Mouse (Mus musculus) kidney, embryonic 14.5 days (tissue): ENCODE measurements around the gene Dgke. TPM values are rescaled to one million over a fixed set of nuclear protein-coding genes. Genes with fewer than 3 reads are reported as not detected.
A peak's percentile ranks its signal among the peaks of the same experiment; 100 is the strongest.

ENCODE experiments used
- ATAC-seq: fragments of 200-750 bp; cut with Nextera tagmentation; 2 replicates; pipeline ENCODE4 v1.8.0; 2017; ENCODE audit warnings: moderate number of reproducible peaks, mild to moderate bottlenecking, moderate TSS enrichment, moderate library complexity; ENCODE audit not compliant: low FRiP score, low TSS enrichment
- H3K27ac ChIP-seq: fragments of 300-500 bp; sonication (generic); 2 replicates; pipeline ENCODE4 v1.5.1; 2014; ENCODE audit warnings: low read depth, mild to moderate bottlenecking, low read length, moderate library complexity, mixed read lengths
- H3K27me3 ChIP-seq: fragments of 300-500 bp; sonication (generic); 2 replicates; pipeline ENCODE4 v1.6.1; 2014; ENCODE audit warnings: mild to moderate bottlenecking, low read length; ENCODE audit not compliant: control insufficient read depth, insufficient read depth
- H3K36me3 ChIP-seq: fragments of 300-500 bp; sonication (generic); 2 replicates; pipeline ENCODE4 v1.6.1; 2014; ENCODE audit warnings: low read length, mixed read lengths; ENCODE audit not compliant: control insufficient read depth, insufficient read depth
- H3K4me1 ChIP-seq: fragments of 300-500 bp; sonication (generic); 2 replicates; pipeline ENCODE4 v1.6.1; 2014; ENCODE audit warnings: low read length, mixed read lengths; ENCODE audit not compliant: control insufficient read depth, insufficient read depth
- H3K4me2 ChIP-seq: fragments of 300-500 bp; sonication (generic); replicated peaks from 2 replicates; pipeline ENCODE4 v1.6.1; 2014; ENCODE audit warnings: low read depth, mild to moderate bottlenecking, low read length
- H3K4me3 ChIP-seq: fragments of 300-500 bp; sonication (generic); 2 replicates; pipeline ENCODE4 v1.5.1; 2014; ENCODE audit warnings: mild to moderate bottlenecking, low read length
- H3K9ac ChIP-seq: fragments of 300-500 bp; sonication (generic); 2 replicates; pipeline ENCODE4 v1.6.1; 2014; ENCODE audit warnings: low read depth, mild to moderate bottlenecking, low read length, moderate library complexity
- H3K9me3 ChIP-seq: fragments of 300-500 bp; sonication (generic); 2 replicates; pipeline ENCODE4 v1.6.1; 2016; ENCODE audit warnings: low read length; ENCODE audit not compliant: control insufficient read depth
- WGBS: fragments of 180-500 bp; shearing (Covaris S2); extraction: QIAGEN DNeasy Blood & Tissue Kit; methylation state at CpG from one replicate; pipeline ENCODE4 v1.1.7; 2014; 5-methylcytosine and 5-hydroxymethylcytosine counted together
- polyA plus RNA-seq: library from polyadenylated mRNA; unstranded; fragments of >200 nt; fragmentation: Nextera tagmentation; extraction: Ambion mirVana; gene quantifications from 2 replicates; pipeline ENCODE4 v1.2.1, GENCODE M21; 2014

The Dgke gene
- polyA plus RNA-seq, 1 experiment from 2014 or later = 5.3 TPM

GRCm38 (mm10) chr11:89006404-89006803 lies 60.2 kb downstream of the Dgke start:
- no peak for ATAC-seq
- Histone ChIP-seq H3K36me3 (peaks cover 6% of the 10 kb centered on the region), H3K27me3 (no peaks in the 10 kb centered on the region)

GRCm38 (mm10) chr11:89005473-89005872 lies 61.2 kb downstream of the Dgke start:
- 54% methylated on average over 5 of the region's 5 CpGs for WGBS
- ATAC-seq = no peak

More at GRCm38 (mm10) chr11:89006404-89006803, 60.2 kb downstream of the Dgke start:
- Histone ChIP-seq H3K27ac (no peak overlapping the region), H3K9ac (no peak overlapping the region), H3K4me2 (no peak overlapping the region), H3K9me3 (no peaks in the 10 kb centered on the region), H3K4me1 (peaks cover 6% of the 10 kb centered on the region; the same call in 1 of the 2 replicates), H3K4me3 (no peak overlapping the region)

GRCm38 (mm10) chr11:89003726-89004125 lies 62.9 kb downstream of the Dgke start:
- 66% methylated on average over 4 of the region's 4 CpGs for WGBS
- Histone ChIP-seq H3K27ac (no peak overlapping the region), H3K4me1 (peaks cover 10% of the 10 kb centered on the region; the same call in 1 of the 2 replicates), H3K27me3 (no peaks in the 10 kb centered on the region), H3K4me3 (no peak overlapping the region), H3K9ac (no peak overlapping the region), H3K9me3 (no peaks in the 10 kb centered on the region), H3K36me3 (no peaks in the 10 kb centered on the region), H3K4me2 (no peak overlapping the region)
- ATAC-seq = no peak

More at GRCm38 (mm10) chr11:89005473-89005872, 61.2 kb downstream of the Dgke start:
- no peak overlapping the region for H3K4me3 ChIP-seq
- peaks cover 6% of the 10 kb centered on the region for H3K36me3 ChIP-seq
- H3K27me3 ChIP-seq = no peaks in the 10 kb centered on the region
- H3K9me3 ChIP-seq = no peaks in the 10 kb centered on the region
- no peak overlapping the region for H3K27ac ChIP-seq
- H3K9ac ChIP-seq = no peak overlapping the region
- H3K4me2 ChIP-seq = no peak overlapping the region
- peaks cover 6% of the 10 kb centered on the region; the same call in 1 of the 2 replicates for H3K4me1 ChIP-seq

GRCm38 (mm10) chr11:89003078-89003477 lies 63.6 kb downstream of the Dgke start:
- no peak overlapping the region for H3K9ac ChIP-seq
- no peak overlapping the region for H3K27ac ChIP-seq
- 55% methylated on average over 6 of the region's 6 CpGs for WGBS
- no peaks in the 10 kb centered on the region for H3K36me3 ChIP-seq
- no peak overlapping the region for H3K4me3 ChIP-seq
- H3K9me3 ChIP-seq = no peaks in the 10 kb centered on the region
- no peak for ATAC-seq
- H3K4me1 ChIP-seq = peaks cover 10% of the 10 kb centered on the region; the same call in 1 of the 2 replicates
- H3K4me2 ChIP-seq = no peak overlapping the region
- no peaks in the 10 kb centered on the region for H3K27me3 ChIP-seq

DNA sequence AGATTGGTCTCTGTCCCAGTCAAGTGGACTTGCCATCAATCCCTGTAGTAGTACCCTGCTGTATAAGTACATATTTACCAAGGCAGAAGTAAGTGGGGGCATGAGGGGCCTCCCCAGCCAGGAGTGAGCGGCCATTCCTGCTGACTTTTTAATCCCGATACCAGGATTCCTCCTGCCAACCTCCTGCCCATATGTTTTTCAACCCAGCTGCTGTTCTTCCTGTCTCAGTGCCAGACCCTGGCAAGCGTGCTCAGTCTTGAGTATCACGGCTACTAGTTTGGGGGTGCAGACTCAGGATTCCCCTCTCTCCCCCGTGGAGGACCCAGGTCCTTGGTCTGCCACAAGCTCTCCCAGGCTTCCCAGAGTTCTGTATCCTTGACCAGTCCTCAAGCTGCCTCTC lies 64.0 kb downstream of the Dgke start:
- WGBS = 87% methylated on average over 5 of the region's 5 CpGs
- no peak for ATAC-seq
- H3K9ac ChIP-seq = no peak overlapping the region
- no peaks in the 10 kb centered on the region for H3K27me3 ChIP-seq
- peaks cover 10% of the 10 kb centered on the region; the same call in 1 of the 2 replicates for H3K4me1 ChIP-seq
- H3K4me3 ChIP-seq = no peak overlapping the region
- no peaks in the 10 kb centered on the region for H3K9me3 ChIP-seq
- H3K4me2 ChIP-seq = no peak overlapping the region; the same call in 1 of the 2 replicates
- no peaks in the 10 kb centered on the region for H3K36me3 ChIP-seq
- H3K27ac ChIP-seq = no peak overlapping the region

GRCm38 (mm10) chr11:89002068-89002467 lies 64.6 kb downstream of the Dgke start:
- no peaks in the 10 kb centered on the region for H3K36me3 ChIP-seq
- peaks cover 10% of the 10 kb centered on the region; the same call in 1 of the 2 replicates for H3K4me1 ChIP-seq
- no peak overlapping the region for H3K9ac ChIP-seq
- H3K27ac ChIP-seq = no peak overlapping the region
- ATAC-seq = no peak
- WGBS = 80% methylated on average over 5 of the region's 5 CpGs
- H3K27me3 ChIP-seq = no peaks in the 10 kb centered on the region
- no peak overlapping the region; the same call in 1 of the 2 replicates for H3K4me2 ChIP-seq
- H3K9me3 ChIP-seq = no peaks in the 10 kb centered on the region
- H3K4me3 ChIP-seq = no peak overlapping the region

- Histone ChIP-seq H3K4me2 (no peak overlapping the region; the same call in 1 of the 2 replicates), H3K9ac (no peak overlapping the region), H3K4me3 (no peak overlapping the region; the same call in 1 of the 2 replicates), H3K36me3 (no peaks in the 10 kb centered on the region), H3K4me1 (peaks cover 10% of the 10 kb centered on the region; the same call in 1 of the 2 replicates), H3K27ac (no peak overlapping the region), H3K9me3 (no peaks in the 10 kb centered on the region), H3K27me3 (no peaks in the 10 kb centered on the region)
- WGBS = 91% methylated on average over 7 of the region's 7 CpGs
- no peak for ATAC-seq
Measured at GRCm38 (mm10) chr11:89001569-89001968, 65.1 kb downstream of the Dgke start.

DNA sequence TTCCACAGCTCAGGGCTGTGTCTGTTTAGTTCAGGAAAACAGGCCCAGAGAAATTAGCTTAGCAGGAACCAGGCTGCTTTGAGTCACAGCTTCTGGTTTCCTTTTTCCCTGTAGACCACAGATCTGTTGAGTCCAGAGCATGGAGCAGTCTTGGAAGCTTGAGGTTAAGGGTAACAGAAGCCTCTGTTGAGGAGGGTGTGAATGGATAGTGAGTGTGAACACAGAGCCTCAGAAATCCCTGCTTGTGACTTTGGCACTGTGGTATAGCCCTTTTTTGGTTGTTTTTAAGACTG lies 66.2 kb downstream of the Dgke start:
- peak overlapping the region; percentile 61; the same call in 1 of the 2 replicates for H3K9ac ChIP-seq
- no peaks in the 10 kb centered on the region for H3K27me3 ChIP-seq
- H3K4me3 ChIP-seq = peak overlapping the region; percentile 45; the same call in 1 of the 2 replicates
- peak overlapping the region; percentile 43 for H3K4me2 ChIP-seq
- no peak overlapping the region; the same call in 1 of the 2 replicates for H3K27ac ChIP-seq
- no peaks in the 10 kb centered on the region for H3K9me3 ChIP-seq
- ATAC-seq = no peak
- H3K36me3 ChIP-seq = no peaks in the 10 kb centered on the region
- H3K4me1 ChIP-seq = peaks cover 10% of the 10 kb centered on the region; the same call in 1 of the 2 replicates

GRCm38 (mm10) chr11:88999723-89000526 lies 66.7 kb downstream of the Dgke start:
- H3K4me2 ChIP-seq = peak overlapping the region; percentile 43
- H3K9ac ChIP-seq = peak overlapping the region; percentile 61
- no peaks in the 10 kb centered on the region for H3K27me3 ChIP-seq
- H3K9me3 ChIP-seq = no peaks in the 10 kb centered on the region
- no peaks in the 10 kb centered on the region for H3K36me3 ChIP-seq
- 25% methylated on average over 33 of the region's 33 CpGs for WGBS
- peaks cover 10% of the 10 kb centered on the region; the same call in 1 of the 2 replicates for H3K4me1 ChIP-seq
- H3K4me3 ChIP-seq = peak overlapping the region; percentile 45
- H3K27ac ChIP-seq = no peak overlapping the region; the same call in 1 of the 2 replicates
- ATAC-seq = no peak
